ENCODE assay signal across 22 mouse cellular contexts in the genomic region with DNA sequence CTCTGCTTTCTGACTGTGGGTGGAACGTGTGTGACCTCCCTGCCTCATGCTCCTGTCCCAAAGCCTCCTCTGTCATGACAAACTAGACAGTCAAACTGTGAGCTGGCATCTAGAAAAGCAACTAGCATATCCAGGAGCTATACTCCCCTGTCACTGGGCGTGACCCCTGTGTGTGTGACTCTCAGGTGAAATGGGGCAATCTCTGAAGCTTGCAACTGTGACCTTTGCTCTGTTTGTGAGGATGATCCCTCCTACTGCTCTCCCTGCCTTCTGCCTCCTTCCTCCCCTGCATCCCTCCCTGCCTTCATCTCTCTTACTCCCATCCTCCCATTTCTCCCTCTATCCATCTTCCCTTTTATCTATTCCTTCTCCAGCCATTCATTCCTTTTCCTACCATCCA. TPM values are rescaled to one million over a fixed set of nuclear protein-coding genes. Genes with fewer than 3 reads are reported as not detected.
DNase-seq lines count a peak whose midpoint lies in the region; ATAC-seq and TF ChIP-seq lines count a peak whose summit lies in the region.
"Had no signal": no experiment of that assay in that cellular context is flagged by ENCODE, and none has a peak within 500 bp of the region (broad histone marks: within the 10 kb centered on the region; RNA-seq: fewer than 3 reads in every experiment).

No protein-coding gene starts in this region.

- H3K27ac ChIP-seq in heart, embryonic 11.5 days (ENCODE audit: low read depth, low read length) = no peak overlapping the region
- no peak overlapping the region for H3K27ac ChIP-seq in liver, adult 2 months (replicated peaks; ENCODE audit: insufficient read depth, low read depth, low read length)
- H3K27ac ChIP-seq in liver, embryonic 11.5 days (ENCODE audit: low read depth, low read length) = no peak overlapping the region
- no peak overlapping the region for H3K27ac ChIP-seq in liver, postnatal 0 days (ENCODE audit: low read depth)

- no peaks in the 10 kb centered on the region for H3K4me1 ChIP-seq in heart, embryonic 11.5 days (ENCODE audit: control insufficient read depth, insufficient read depth, low read length)
- peaks cover 7% of the 10 kb centered on the region for H3K4me1 ChIP-seq in liver, adult 2 months (ENCODE audit: control insufficient read depth, insufficient read depth, low read length)
- no peaks in the 10 kb centered on the region for H3K4me1 ChIP-seq in liver, embryonic 11.5 days (replicated peaks; ENCODE audit: control insufficient read depth, insufficient read depth, low read length)
- H3K4me1 ChIP-seq in liver, postnatal 0 days (ENCODE audit: insufficient read depth) = peaks cover 12% of the 10 kb centered on the region

- ATAC-seq in heart, embryonic 11.5 days (replicated peaks; ENCODE audit: insufficient number of reproducible peaks, low FRiP score, low TSS enrichment) = no peak
- ATAC-seq in liver, embryonic 11.5 days (replicated peaks; ENCODE audit: low FRiP score) = no peak
- ATAC-seq in liver, postnatal 0 days = peak; percentile 81
- ATAC-seq: activated CD4-positive, CD25-positive, alpha-beta regulatory T cell, adult 4 months; CD4-positive, CD25-positive, alpha-beta regulatory T cell, adult 4 months; Patski had no signal

- WGBS in heart, embryonic 11.5 days (ENCODE audit: insufficient replicate concordance) = 81% methylated on average over 2 of the region's 2 CpGs
- WGBS in liver, adult 2 months = 51% methylated on average over 2 of the region's 2 CpGs
- WGBS in liver, embryonic 11.5 days = 82% methylated on average over 2 of the region's 2 CpGs
- WGBS in liver, postnatal 0 days (ENCODE audit: insufficient replicate concordance) = 73% methylated on average over 2 of the region's 2 CpGs

- no peaks in the 10 kb centered on the region for H3K9me3 ChIP-seq in heart, embryonic 11.5 days (replicated peaks; ENCODE audit: control insufficient read depth, low read length)
- no peaks in the 10 kb centered on the region for H3K9me3 ChIP-seq in liver, embryonic 11.5 days (ENCODE audit: control insufficient read depth, low read length)
- H3K9me3 ChIP-seq in liver, postnatal 0 days (ENCODE audit: low read length) = no peaks in the 10 kb centered on the region

- H3K79me2 ChIP-seq in liver, adult 2 months (ENCODE audit: control insufficient read depth, insufficient read depth, low read length) = no peaks in the 10 kb centered on the region

- no peak overlapping the region for H3K4me3 ChIP-seq in heart, embryonic 11.5 days (ENCODE audit: low read depth, low read length)
- H3K4me3 ChIP-seq in liver, adult 2 months (ENCODE audit: insufficient read depth, low read depth, low read length) = no peak overlapping the region
- no peak overlapping the region for H3K4me3 ChIP-seq in liver, embryonic 11.5 days (ENCODE audit: low read depth, low read length)
- no peak overlapping the region for H3K4me3 ChIP-seq in liver, postnatal 0 days (ENCODE audit: low read depth, low read length)

- DNase-seq in heart, adult 11 months = peak; percentile 48
- peak; percentile 67 for DNase-seq in liver, adult 2 months (ENCODE audit: extremely low read depth, low read depth, low spot score)
- no peak for DNase-seq in liver, embryonic 11.5 days (ENCODE audit: low spot score)
- DNase-seq in liver, postnatal 0 days = no peak
- no peak for DNase-seq in liver
- DNase-seq: adrenal gland, adult 2 months; adrenal gland, adult 8-10 months; adrenal gland, postnatal 10 days; adrenal gland, postnatal 14 days; adrenal gland, postnatal 25 days; adrenal gland, postnatal 36 days; B cell, adult 2 months; cerebellum, adult 11 months; cerebellum, adult 11-12 months; cerebellum, adult 18-20 months had no signal

- TF ChIP-seq POLR2A in liver, adult 2 months (IDR thresholded peaks at IDR 0.05; ENCODE audit: extremely low read depth, insufficient read depth, low read length) = no peak

- H3K9ac ChIP-seq in heart, embryonic 11.5 days (ENCODE audit: low read depth, low read length) = no peak overlapping the region
- H3K9ac ChIP-seq in liver, adult 2 months (ENCODE audit: low read depth, low read length) = no peak overlapping the region
- no peak overlapping the region for H3K9ac ChIP-seq in liver, embryonic 11.5 days (ENCODE audit: low read depth, low read length)
- no peak overlapping the region for H3K9ac ChIP-seq in liver, postnatal 0 days (replicated peaks)

- H3K4me2 ChIP-seq in heart, embryonic 11.5 days = no peak overlapping the region
- no peak overlapping the region for H3K4me2 ChIP-seq in liver, embryonic 11.5 days
- H3K4me2 ChIP-seq in liver, postnatal 0 days (ENCODE audit: low read depth, low read length) = no peak overlapping the region

- no peak for TF ChIP-seq CTCF in liver, adult 2 months (IDR thresholded peaks at IDR 0.05; ENCODE audit: low read depth, low read length)
- TF ChIP-seq CTCF in liver, postnatal 0 days (IDR thresholded peaks at IDR 0.05; ENCODE audit: low read depth) = no peak

- no peaks in the 10 kb centered on the region for H3K27me3 ChIP-seq in heart, embryonic 11.5 days (ENCODE audit: control insufficient read depth, insufficient read depth, low read length)
- H3K27me3 ChIP-seq in liver, adult 2 months (ENCODE audit: control insufficient read depth, insufficient read depth, low read length) = no peaks in the 10 kb centered on the region
- no peaks in the 10 kb centered on the region for H3K27me3 ChIP-seq in liver, embryonic 11.5 days (replicated peaks; ENCODE audit: control insufficient read depth, insufficient read depth, low read length)
- no peaks in the 10 kb centered on the region for H3K27me3 ChIP-seq in liver, postnatal 0 days (ENCODE audit: insufficient read depth, low read length)
- H3K27me3 ChIP-seq: CH12.LX, Patski had no signal

- H3K36me3 ChIP-seq in heart, embryonic 11.5 days (ENCODE audit: control insufficient read depth, insufficient read depth, low read length) = no peaks in the 10 kb centered on the region
- peaks cover 14% of the 10 kb centered on the region for H3K36me3 ChIP-seq in liver, adult 2 months (ENCODE audit: control insufficient read depth, insufficient read depth, low read length)
- H3K36me3 ChIP-seq in liver, embryonic 11.5 days (ENCODE audit: control insufficient read depth, insufficient read depth, low read length) = no peaks in the 10 kb centered on the region
- H3K36me3 ChIP-seq in liver, postnatal 0 days (replicated peaks; ENCODE audit: insufficient read depth, low read length) = no peaks in the 10 kb centered on the region; the same call in 1 of the 2 replicates
- H3K36me3 ChIP-seq: G1E had no signal

- TF ChIP-seq EP300 in liver, postnatal 0 days (IDR thresholded peaks at IDR 0.05; ENCODE audit: low read depth) = no peak

RNA-seq across cellular contexts. Expression of gene Hspb8, which starts 18.6 kb away (rescaled TPM):
- 34.9 and 35.3 TPM in 2 replicates for polyA plus RNA-seq in heart, embryonic 11.5 days (2014; fragmentation: Nextera tagmentation; extraction: Ambion mirVana)
- 149 and 164 TPM in 2 replicates for total RNA-seq in liver, adult 2 months (2014; rRNA removed)
- 216 and 232 TPM in 2 replicates for polyA plus RNA-seq in liver, adult 2 months (2012; rRNA removed)
- 2.6 and 3.5 TPM in 2 replicates for polyA plus RNA-seq in liver, embryonic 11.5 days (2014; fragmentation: Nextera tagmentation; extraction: Ambion mirVana)
- polyA plus RNA-seq in liver, postnatal 0 days (2015; fragmentation: Nextera tagmentation; extraction: Ambion mirVana) = 9.1 and 10.6 TPM in 2 replicates
- total RNA-seq: CH12.LX, MEL had no signal
- polyA plus RNA-seq: activated CD4-positive, CD25-positive, alpha-beta regulatory T cell, adult 4 months; CD4-positive, CD25-positive, alpha-beta regulatory T cell, adult 4 months; G1E had no signal

Comparison
In these comparisons a context has a peak if more than half of its experiments do, and no peak if none do; other contexts are left out.
1. DNase-seq: peak in heart, adult 11 months (single experiment) and liver, adult 2 months (single experiment); none in liver, embryonic 11.5 days (single experiment), liver, postnatal 0 days (single experiment) and liver (single experiment).